In genomic region chr16:87092011-87092410, GRCm38 (mm10) we compare ENCODE assay signal across 19 mouse cellular contexts.
DNase-seq lines count a peak whose midpoint lies in the region; ATAC-seq lines count a peak whose summit lies in the region.
"Had no signal": no experiment of that assay in that cellular context is flagged by ENCODE, and none has a peak within 500 bp of the region (broad histone marks: within the 10 kb centered on the region; RNA-seq: fewer than 3 reads in every experiment).

No protein-coding gene starts in this region.

- 22% methylated on average over 2 of the region's 2 CpGs for WGBS in limb, embryonic 13.5 days
- 91% methylated on average over 2 of the region's 2 CpGs for WGBS in hindbrain, embryonic 11.5 days
- WGBS in midbrain, embryonic 16.5 days, result 91% methylated on average over 2 of the region's 2 CpGs

- ATAC-seq in limb, embryonic 13.5 days (ENCODE audit: low FRiP score, low read depth), result peak; percentile 64; the same call in 1 of the 2 replicates
- no peak for ATAC-seq in hindbrain, embryonic 11.5 days (ENCODE audit: low FRiP score)
- no peak for ATAC-seq in midbrain, embryonic 16.5 days
- ATAC-seq: hindbrain, postnatal 0 days; liver, postnatal 0 days had no signal

- H3K27ac ChIP-seq in limb, embryonic 13.5 days, result no peak overlapping the region
- H3K27ac ChIP-seq in hindbrain, embryonic 11.5 days (ENCODE audit: low read depth, low read length), result no peak overlapping the region
- no peak overlapping the region for H3K27ac ChIP-seq in midbrain, embryonic 16.5 days (ENCODE audit: low read length)
- H3K27ac ChIP-seq: embryonic facial prominence, embryonic 10.5 days; heart, embryonic 10.5 days; hindbrain, postnatal 0 days; limb, embryonic 12.5 days had no signal

- no peak overlapping the region for H3K4me3 ChIP-seq in limb, embryonic 13.5 days
- no peak overlapping the region for H3K4me3 ChIP-seq in hindbrain, embryonic 11.5 days (ENCODE audit: low read depth, low read length)
- H3K4me3 ChIP-seq in midbrain, embryonic 16.5 days (ENCODE audit: low read depth, low read length), result no peak overlapping the region
- H3K4me3 ChIP-seq: embryonic facial prominence, embryonic 10.5 days; erythroblast, embryonic 14.5 days; heart, embryonic 10.5 days; limb, embryonic 12.5 days had no signal

- H3K4me2 ChIP-seq in limb, embryonic 13.5 days (replicated peaks), result no peak overlapping the region
- no peak overlapping the region for H3K4me2 ChIP-seq in hindbrain, embryonic 11.5 days (replicated peaks; ENCODE audit: low read depth, low read length)
- H3K4me2 ChIP-seq in midbrain, embryonic 16.5 days (ENCODE audit: low read length), result no peak overlapping the region
- H3K4me2 ChIP-seq: limb, embryonic 12.5 days had no signal

- DNase-seq in adrenal gland, postnatal 14 days, result peak; percentile 24
- DNase-seq in adrenal gland, postnatal 25 days, result no peak
- peak; percentile 45 to 72 for DNase-seq in urinary bladder, postnatal 36 days (ENCODE audit: low spot score in 2 of 2)
- no peak for DNase-seq in urinary bladder, adult 2 months (ENCODE audit: low spot score)
- DNase-seq in cerebellum, postnatal 25 days, result no peak
- DNase-seq in hindbrain, embryonic 11.5 days (ENCODE audit: low spot score), result no peak
- DNase-seq: cerebellum, postnatal 36 days; kidney, adult 8-10 months; kidney, postnatal 4 days; liver, postnatal 0 days; right cerebral cortex, adult 18-20 months; thymus, postnatal 25 days had no signal

- no peak overlapping the region for H3K9ac ChIP-seq in limb, embryonic 13.5 days
- H3K9ac ChIP-seq in hindbrain, embryonic 11.5 days (ENCODE audit: low read depth, low read length), result no peak overlapping the region
- H3K9ac ChIP-seq in midbrain, embryonic 16.5 days (ENCODE audit: low read depth, low read length), result no peak overlapping the region
- H3K9ac ChIP-seq: limb, embryonic 12.5 days; liver, postnatal 0 days had no signal

- H3K9me3 ChIP-seq in limb, embryonic 13.5 days, result no peaks in the 10 kb centered on the region
- H3K9me3 ChIP-seq in hindbrain, embryonic 11.5 days (ENCODE audit: control insufficient read depth, low read length), result no peaks in the 10 kb centered on the region
- no peaks in the 10 kb centered on the region for H3K9me3 ChIP-seq in midbrain, embryonic 16.5 days (replicated peaks; ENCODE audit: control insufficient read depth, low read length, poor library complexity, severe bottlenecking)
- H3K9me3 ChIP-seq: embryonic facial prominence, embryonic 10.5 days; heart, embryonic 10.5 days had no signal

- peaks cover 8% of the 10 kb centered on the region; the same call in 1 of the 2 replicates for H3K4me1 ChIP-seq in limb, embryonic 13.5 days
- H3K4me1 ChIP-seq in hindbrain, embryonic 11.5 days (replicated peaks; ENCODE audit: control insufficient read depth, insufficient read depth, low read length), result no peaks in the 10 kb centered on the region
- H3K4me1 ChIP-seq in midbrain, embryonic 16.5 days (ENCODE audit: control insufficient read depth, insufficient read depth, low read length), result no peaks in the 10 kb centered on the region
- H3K4me1 ChIP-seq: embryonic facial prominence, embryonic 10.5 days; heart, embryonic 10.5 days; limb, embryonic 12.5 days had no signal

- no peaks in the 10 kb centered on the region for H3K27me3 ChIP-seq in limb, embryonic 13.5 days
- H3K27me3 ChIP-seq in hindbrain, embryonic 11.5 days (ENCODE audit: control insufficient read depth, insufficient read depth, low read length), result no peaks in the 10 kb centered on the region
- H3K27me3 ChIP-seq in midbrain, embryonic 16.5 days (ENCODE audit: control insufficient read depth, insufficient read depth, low read depth, low read length), result no peaks in the 10 kb centered on the region
- H3K27me3 ChIP-seq: limb, embryonic 12.5 days had no signal

- no peaks in the 10 kb centered on the region for H3K36me3 ChIP-seq in limb, embryonic 13.5 days
- no peaks in the 10 kb centered on the region for H3K36me3 ChIP-seq in hindbrain, embryonic 11.5 days (ENCODE audit: control insufficient read depth, insufficient read depth, low read length)
- no peaks in the 10 kb centered on the region for H3K36me3 ChIP-seq in midbrain, embryonic 16.5 days (ENCODE audit: control insufficient read depth, insufficient read depth, low read length)
- H3K36me3 ChIP-seq: embryonic facial prominence, embryonic 10.5 days; heart, embryonic 10.5 days; limb, embryonic 12.5 days had no signal

Comparison
In these comparisons a context has a peak if more than half of its experiments do, and no peak if none do; other contexts are left out.
1. DNase-seq: peak in adrenal gland, postnatal 14 days (single experiment) and urinary bladder, postnatal 36 days (2 of 2); none in adrenal gland, postnatal 25 days (single experiment), urinary bladder, adult 2 months (single experiment), cerebellum, postnatal 25 days (0 of 2) and hindbrain, embryonic 11.5 days (single experiment).